Mouse (Mus musculus): ENCODE data around the gene Babam2. TPM values are rescaled to one million over a fixed set of nuclear protein-coding genes. Genes with fewer than 3 reads are reported as not detected.

Gene Babam2
- polyA plus RNA-seq, 2 experiments = 15.3 to 21.2 TPM

GRCm38 (mm10) chr5:31884962-31885361 lies 187.5 kb downstream of the Babam2 start:
- ATAC-seq (ENCODE audit: insufficient read depth) = no peak
- no peak for TF ChIP-seq EP300 (IDR thresholded peaks at IDR 0.05; ENCODE audit: low read depth)
- TF ChIP-seq CTCF (IDR thresholded peaks at IDR 0.05; ENCODE audit: low read depth) = no peak

GRCm38 (mm10) chr5:31887590-31887989 lies 190.1 kb downstream of the Babam2 start:
- no peak for DNase-seq (ENCODE audit: low read depth in 3 of 3, low spot score in 3 of 3)
- 25% methylated on average over 5 of the region's 5 CpGs for WGBS (ENCODE audit: insufficient replicate concordance)
- ATAC-seq (ENCODE audit: insufficient read depth) = no peak
- Histone ChIP-seq H3K4me2 (ENCODE audit: low read depth) (no peak overlapping the region), H3K4me1 (replicated peaks; ENCODE audit: control insufficient read depth in 2 of 2, insufficient read depth in 2 of 2, low read length in 1 of 2) (no peaks in the 10 kb centered on the region; a peak in 2 of 4 replicates), H3K36me3 (replicated peaks; ENCODE audit: control insufficient read depth, insufficient read depth, low read depth) (no peaks in the 10 kb centered on the region), H3K9me3 (ENCODE audit: control insufficient read depth, low read length) (no peaks in the 10 kb centered on the region), H3K27me3 (ENCODE audit: control insufficient read depth, insufficient read depth, low read length) (no peaks in the 10 kb centered on the region), H3K27ac (no peak overlapping the region), H3K4me3 (ENCODE audit: insufficient read depth in 1 of 2, low read depth in 2 of 2, low read length in 2 of 2) (no peak overlapping the region), H3K9ac (replicated peaks) (no peak overlapping the region)
- no peak for TF ChIP-seq EP300 (IDR thresholded peaks at IDR 0.05; ENCODE audit: low read depth)
- TF ChIP-seq CTCF (IDR thresholded peaks at IDR 0.05; ENCODE audit: low read depth) = no peak

More at GRCm38 (mm10) chr5:31884962-31885361, 187.5 kb downstream of the Babam2 start:
- Histone ChIP-seq H3K36me3 (replicated peaks; ENCODE audit: control insufficient read depth, insufficient read depth, low read depth) (no peaks in the 10 kb centered on the region), H3K9ac (replicated peaks) (no peak overlapping the region), H3K9me3 (ENCODE audit: control insufficient read depth, low read length) (no peaks in the 10 kb centered on the region), H3K4me1 (replicated peaks; ENCODE audit: control insufficient read depth in 2 of 2, insufficient read depth in 2 of 2, low read length in 1 of 2) (no peaks in the 10 kb centered on the region; a peak in 2 of 4 replicates), H3K27ac (no peak overlapping the region), H3K4me2 (ENCODE audit: low read depth) (no peak overlapping the region), H3K27me3 (ENCODE audit: control insufficient read depth, insufficient read depth, low read length) (no peaks in the 10 kb centered on the region), H3K4me3 (ENCODE audit: insufficient read depth in 1 of 2, low read depth in 2 of 2, low read length in 2 of 2) (no peak overlapping the region)
- no peak for DNase-seq (ENCODE audit: low read depth in 3 of 3, low spot score in 3 of 3)
- WGBS (ENCODE audit: insufficient replicate concordance) = 64% methylated on average over 4 of the region's 4 CpGs

- Histone ChIP-seq H3K4me1 (replicated peaks; ENCODE audit: control insufficient read depth in 2 of 2, insufficient read depth in 2 of 2, low read length in 1 of 2) (no peaks in the 10 kb centered on the region; a peak in 2 of 4 replicates), H3K27me3 (ENCODE audit: control insufficient read depth, insufficient read depth, low read length) (no peaks in the 10 kb centered on the region), H3K9ac (replicated peaks) (no peak overlapping the region), H3K36me3 (replicated peaks; ENCODE audit: control insufficient read depth, insufficient read depth, low read depth) (no peaks in the 10 kb centered on the region), H3K27ac (no peak overlapping the region), H3K4me2 (ENCODE audit: low read depth) (no peak overlapping the region), H3K4me3 (ENCODE audit: insufficient read depth in 1 of 2, low read depth in 2 of 2, low read length in 2 of 2) (no peak overlapping the region), H3K9me3 (ENCODE audit: control insufficient read depth, low read length) (no peaks in the 10 kb centered on the region)
- 84% methylated on average over 3 of the region's 3 CpGs for WGBS (ENCODE audit: insufficient replicate concordance)
- no peak for ATAC-seq (ENCODE audit: insufficient read depth)
- TF ChIP-seq EP300 (IDR thresholded peaks at IDR 0.05; ENCODE audit: low read depth) (no peak), CTCF (IDR thresholded peaks at IDR 0.05; ENCODE audit: low read depth) (no peak)
- no peak for DNase-seq (ENCODE audit: low read depth in 3 of 3, low spot score in 3 of 3)
Measured at GRCm38 (mm10) chr5:31888341-31888740, 190.9 kb downstream of the Babam2 start.

- TF ChIP-seq CTCF (IDR thresholded peaks at IDR 0.05; ENCODE audit: low read depth) (no peak), EP300 (IDR thresholded peaks at IDR 0.05; ENCODE audit: low read depth) (no peak)
- Histone ChIP-seq H3K36me3 (replicated peaks; ENCODE audit: control insufficient read depth, insufficient read depth, low read depth) (no peaks in the 10 kb centered on the region), H3K9me3 (ENCODE audit: control insufficient read depth, low read length) (no peaks in the 10 kb centered on the region), H3K9ac (replicated peaks) (no peak overlapping the region), H3K27ac (no peak overlapping the region), H3K4me1 (replicated peaks; ENCODE audit: control insufficient read depth in 2 of 2, insufficient read depth in 2 of 2, low read length in 1 of 2) (no peaks in the 10 kb centered on the region; a peak in 1 of 4 replicates), H3K4me2 (ENCODE audit: low read depth) (no peak overlapping the region), H3K4me3 (ENCODE audit: insufficient read depth in 1 of 2, low read depth in 2 of 2, low read length in 2 of 2) (no peak overlapping the region), H3K27me3 (ENCODE audit: control insufficient read depth, insufficient read depth, low read length) (no peaks in the 10 kb centered on the region)
- DNase-seq (ENCODE audit: low read depth in 3 of 3, low spot score in 3 of 3) (no peak), ATAC-seq (ENCODE audit: insufficient read depth) (no peak)
- WGBS (ENCODE audit: insufficient replicate concordance) = 82% methylated on average over 4 of the region's 4 CpGs
Measured at GRCm38 (mm10) chr5:31892631-31893030, 195.1 kb downstream of the Babam2 start.

GRCm38 (mm10) chr5:31899901-31900300 lies 202.4 kb downstream of the Babam2 start:
- WGBS (ENCODE audit: insufficient replicate concordance) = 68% methylated on average over 3 of the region's 3 CpGs
- H3K36me3 ChIP-seq (replicated peaks; ENCODE audit: control insufficient read depth, insufficient read depth, low read depth) = no peaks in the 10 kb centered on the region
- no peak overlapping the region for H3K4me3 ChIP-seq (ENCODE audit: insufficient read depth in 1 of 2, low read depth in 2 of 2, low read length in 2 of 2)
- H3K27me3 ChIP-seq (ENCODE audit: control insufficient read depth, insufficient read depth, low read length) = no peaks in the 10 kb centered on the region
- no peak overlapping the region for H3K27ac ChIP-seq
- no peak overlapping the region for H3K4me2 ChIP-seq (ENCODE audit: low read depth)
- H3K4me1 ChIP-seq (replicated peaks; ENCODE audit: control insufficient read depth in 2 of 2, insufficient read depth in 2 of 2, low read length in 1 of 2) = no peaks in the 10 kb centered on the region
- TF ChIP-seq EP300 (IDR thresholded peaks at IDR 0.05; ENCODE audit: low read depth) (no peak), CTCF (IDR thresholded peaks at IDR 0.05; ENCODE audit: low read depth) (no peak)
- no peaks in the 10 kb centered on the region for H3K9me3 ChIP-seq (ENCODE audit: control insufficient read depth, low read length)
- no peak overlapping the region for H3K9ac ChIP-seq (replicated peaks)
- DNase-seq (ENCODE audit: low read depth in 3 of 3, low spot score in 3 of 3) (no peak), ATAC-seq (ENCODE audit: insufficient read depth) (no peak)
